Comparison of ENCODE assay signal across 15 mouse cellular contexts in genomic region chr4:99654621-99655296, GRCm38 (mm10). TPM values are rescaled to one million over a fixed set of nuclear protein-coding genes. Genes with fewer than 3 reads are reported as not detected.
DNase-seq lines count a peak whose midpoint lies in the region; ATAC-seq and TF ChIP-seq lines count a peak whose summit lies in the region.
"Had no signal": no experiment of that assay in that cellular context is flagged by ENCODE, and none has a peak within 500 bp of the region (broad histone marks: within the 10 kb centered on the region; RNA-seq: fewer than 3 reads in every experiment).

No protein-coding gene starts in this region.

- intact Hi-C loops in heart, postnatal 10 days (cut with DNase I), result no loop called here

- no peaks in the 10 kb centered on the region for H3K36me3 ChIP-seq in E14TG2a.4 (ENCODE audit: insufficient read depth, low read length)
- no peaks in the 10 kb centered on the region for H3K36me3 ChIP-seq in limb, embryonic 11.5 days (ENCODE audit: control insufficient read depth, insufficient read depth, low read length)
- no peaks in the 10 kb centered on the region for H3K36me3 ChIP-seq in thymus, adult 2 months (ENCODE audit: control insufficient read depth, insufficient read depth, low read length)
- H3K36me3 ChIP-seq: forebrain, embryonic 12.5 days; kidney, embryonic 15.5 days; liver, embryonic 13.5 days had no signal

- peaks cover 71% of the 10 kb centered on the region for H3K4me1 ChIP-seq in E14TG2a.4 (replicated peaks; ENCODE audit: low read depth, low read length)
- peaks cover 3% of the 10 kb centered on the region; the same call in 1 of the 2 replicates for H3K4me1 ChIP-seq in limb, embryonic 11.5 days (ENCODE audit: control insufficient read depth, insufficient read depth, low read length)
- H3K4me1 ChIP-seq in thymus, adult 2 months (replicated peaks; ENCODE audit: control insufficient read depth, insufficient read depth, low read length), result peaks cover 5% of the 10 kb centered on the region

- no peak overlapping the region for H3K27ac ChIP-seq in limb, embryonic 11.5 days (replicated peaks; ENCODE audit: low read depth, low read length)
- H3K27ac ChIP-seq in thymus, adult 2 months (ENCODE audit: control insufficient read depth, insufficient read depth, low read length), result no peak overlapping the region
- H3K27ac ChIP-seq: forebrain, embryonic 12.5 days; kidney, embryonic 15.5 days; liver, embryonic 13.5 days had no signal

- no peak for TF ChIP-seq CTCF in E14TG2a.4 (conservative IDR thresholded peaks at IDR 0.05; ENCODE audit: low read length)
- no peak for TF ChIP-seq CTCF in thymus, adult 2 months (IDR thresholded peaks at IDR 0.05; ENCODE audit: borderline replicate concordance, control insufficient read depth, extremely low read depth, insufficient read depth, low read length, poor library complexity)

- peaks cover 56% of the 10 kb centered on the region for H3K27me3 ChIP-seq in E14TG2a.4 (ENCODE audit: insufficient read depth, low read length)
- peaks cover 78% of the 10 kb centered on the region for H3K27me3 ChIP-seq in limb, embryonic 11.5 days (ENCODE audit: control insufficient read depth, insufficient read depth, low read length)
- peaks cover 50% of the 10 kb centered on the region for H3K27me3 ChIP-seq in thymus, adult 2 months (ENCODE audit: control insufficient read depth, insufficient read depth, low read length)

- TF ChIP-seq POLR2A in thymus, adult 2 months (IDR thresholded peaks at IDR 0.05; ENCODE audit: control insufficient read depth, extremely low read depth, insufficient read depth, low read length, poor library complexity), result no peak

- ATAC-seq in limb, embryonic 11.5 days (ENCODE audit: insufficient number of reproducible peaks, low FRiP score, low TSS enrichment, low read depth), result no peak

- no peak overlapping the region for H3K9ac ChIP-seq in limb, embryonic 11.5 days (ENCODE audit: low read length)
- H3K9ac ChIP-seq: forebrain, embryonic 12.5 days; kidney, embryonic 15.5 days; liver, embryonic 13.5 days had no signal

- WGBS in limb, embryonic 11.5 days, result under 1% methylated on average over 27 of the region's 27 CpGs
- WGBS in thymus, adult 2 months, result 15% methylated on average over 27 of the region's 27 CpGs

- DNase-seq in heart, postnatal 10 days, result peak; percentile 9 to 17
- no peak for DNase-seq in heart, adult 11 months
- peak; percentile 18 for DNase-seq in embryo, embryonic 10 days (ENCODE audit: low spot score)
- DNase-seq in limb, embryonic 11.5 days (ENCODE audit: low spot score), result peak; percentile 49
- no peak for DNase-seq in thymus, adult 2 months
- no peak for DNase-seq in kidney, postnatal 36 days
- DNase-seq: heart, postnatal 36 days; liver, embryonic 13.5 days; thymus, postnatal 36 days had no signal

- peak overlapping the region; percentile 54 for H3K4me3 ChIP-seq in E14TG2a.4 (replicated peaks; ENCODE audit: low read length)
- no peak overlapping the region for H3K4me3 ChIP-seq in limb, embryonic 11.5 days (ENCODE audit: low read depth, low read length)
- no peak overlapping the region for H3K4me3 ChIP-seq in thymus, adult 2 months (ENCODE audit: control insufficient read depth, insufficient read depth, low read length)
- H3K4me3 ChIP-seq: forebrain, embryonic 12.5 days; liver, embryonic 13.5 days had no signal

- no peak overlapping the region for H3K4me2 ChIP-seq in limb, embryonic 11.5 days (ENCODE audit: low read depth, severe bottlenecking)
- H3K4me2 ChIP-seq: forebrain, embryonic 12.5 days had no signal

- H3K9me3 ChIP-seq in E14TG2a.4 (ENCODE audit: low read length), result no peaks in the 10 kb centered on the region
- no peaks in the 10 kb centered on the region for H3K9me3 ChIP-seq in limb, embryonic 11.5 days (ENCODE audit: control insufficient read depth, low read length)
- H3K9me3 ChIP-seq: forebrain, embryonic 12.5 days; kidney, embryonic 15.5 days; liver, embryonic 13.5 days had no signal

RNA-seq across cellular contexts. Expression of gene Foxd3, which starts 1.3 kb away (rescaled TPM):
- total RNA-seq in heart, postnatal 10 days (2021), result 1 to 10 TPM in 1 of 2 experiments, under 1 TPM in 1; 0.79 to 1.4 TPM
- polyA plus RNA-seq in limb, embryonic 11.5 days (2014; fragmentation: Nextera tagmentation; extraction: Ambion mirVana), result 0.21 and 0.44 TPM in 2 replicates
- 1.5 and 1.8 TPM in 2 replicates for polyA plus RNA-seq in thymus, adult 2 months (2012; rRNA removed)
- total RNA-seq: common myeloid progenitor, adult 5-6 weeks; layer of hippocampus, postnatal 25 days; megakaryocyte progenitor cell, adult 5-6 weeks had no signal
- polyA plus RNA-seq: liver, embryonic 13.5 days had no signal

Comparison
In these comparisons a context has a peak if more than half of its experiments do, and no peak if none do; other contexts are left out.
1. DNase-seq: peak in heart, postnatal 10 days (2 of 2), embryo, embryonic 10 days (single experiment) and limb, embryonic 11.5 days (single experiment); none in heart, adult 11 months (single experiment), thymus, adult 2 months (single experiment) and kidney, postnatal 36 days (0 of 2).